Mouse (Mus musculus): ENCODE measurements around the gene Trpm8. TPM values are rescaled to one million over a fixed set of nuclear protein-coding genes. Genes with fewer than 3 reads are reported as not detected.

The Trpm8 gene
- total and polyA plus RNA-seq, 2 experiments from 2014 or later, result not detected

- Histone ChIP-seq H3K4me2 (ENCODE audit: low read depth, low read length) (no peak overlapping the region), H3K27ac (ENCODE audit: low read depth) (no peak overlapping the region), H3K27me3 (ENCODE audit: control insufficient read depth, insufficient read depth, low read length) (no peaks in the 10 kb centered on the region), H3K9ac (replicated peaks; ENCODE audit: low read depth, low read length) (no peak overlapping the region), H3K4me3 (ENCODE audit: low read depth, low read length) (no peak overlapping the region), H3K36me3 (replicated peaks; ENCODE audit: control insufficient read depth, insufficient read depth, low read length) (peaks cover 78% of the 10 kb centered on the region), H3K9me3 (replicated peaks; ENCODE audit: control insufficient read depth, low read length) (no peaks in the 10 kb centered on the region), H3K4me1 (ENCODE audit: control insufficient read depth, insufficient read depth) (peaks cover 16% of the 10 kb centered on the region)
- DNase-seq (ENCODE audit: low spot score) (peak; percentile 59), ATAC-seq (ENCODE audit: insufficient read depth, low read depth) (no peak)
- WGBS, result 75% methylated on average over 4 of the region's 4 CpGs
- TF ChIP-seq CTCF (IDR thresholded peaks at IDR 0.05; ENCODE audit: low read depth), result no peak
- TF ChIP-seq EP300 (IDR thresholded peaks at IDR 0.05; ENCODE audit: low read depth), result no peak
Observed at GRCm38 (mm10) chr1:88262255-88262654, 15.2 kb upstream of the Trpm8 start.

- H3K9ac ChIP-seq (replicated peaks; ENCODE audit: low read depth, low read length), result no peak overlapping the region
- H3K4me3 ChIP-seq (ENCODE audit: low read depth, low read length), result no peak overlapping the region
- ATAC-seq (ENCODE audit: insufficient read depth, low read depth) (no peak), DNase-seq (ENCODE audit: low spot score) (no peak)
- peaks cover 16% of the 10 kb centered on the region for H3K4me1 ChIP-seq (ENCODE audit: control insufficient read depth, insufficient read depth)
- TF ChIP-seq CTCF (IDR thresholded peaks at IDR 0.05; ENCODE audit: low read depth), result no peak
- H3K27ac ChIP-seq (ENCODE audit: low read depth), result no peak overlapping the region
- no peaks in the 10 kb centered on the region for H3K9me3 ChIP-seq (replicated peaks; ENCODE audit: control insufficient read depth, low read length)
- H3K27me3 ChIP-seq (ENCODE audit: control insufficient read depth, insufficient read depth, low read length), result no peaks in the 10 kb centered on the region
- H3K36me3 ChIP-seq (replicated peaks; ENCODE audit: control insufficient read depth, insufficient read depth, low read length), result peaks cover 85% of the 10 kb centered on the region
- 72% methylated on average over 6 of the region's 6 CpGs for WGBS
- no peak overlapping the region for H3K4me2 ChIP-seq (ENCODE audit: low read depth, low read length)
Observed at GRCm38 (mm10) chr1:88262961-88263360, 14.5 kb upstream of the Trpm8 start.

DNA sequence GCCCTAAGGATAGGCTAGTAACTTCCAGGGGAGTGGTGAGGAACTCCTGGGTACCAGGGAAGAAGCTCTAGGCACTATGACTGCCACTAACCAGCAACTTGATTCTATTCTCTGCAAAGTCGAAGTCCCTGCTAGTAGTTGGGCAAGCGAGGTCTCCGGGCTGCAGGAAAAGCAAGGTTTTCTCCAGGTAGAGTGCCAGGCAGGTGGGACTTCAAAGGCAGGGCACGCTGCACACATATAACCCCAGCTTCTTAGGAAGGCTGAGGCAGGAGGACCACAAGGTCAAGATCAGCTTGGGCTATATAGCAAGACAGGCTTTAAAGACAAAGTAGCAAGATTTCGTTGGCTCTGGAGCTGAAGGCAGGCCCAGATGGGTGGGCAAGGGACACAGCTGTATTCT is 13.7 kb upstream of the Trpm8 start:
- ATAC-seq (ENCODE audit: insufficient read depth, low read depth), result no peak
- DNase-seq (ENCODE audit: low spot score), result no peak

GRCm38 (mm10) chr1:88264237-88264868 is 13.1 kb upstream of the Trpm8 start:
- H3K27ac ChIP-seq (ENCODE audit: low read depth), result no peak overlapping the region
- DNase-seq (ENCODE audit: low spot score), result no peak
- H3K4me1 ChIP-seq (ENCODE audit: control insufficient read depth, insufficient read depth), result peaks cover 10% of the 10 kb centered on the region
- no peak overlapping the region for H3K4me2 ChIP-seq (ENCODE audit: low read depth, low read length)
- peaks cover 99% of the 10 kb centered on the region for H3K36me3 ChIP-seq (replicated peaks; ENCODE audit: control insufficient read depth, insufficient read depth, low read length)
- 74% methylated on average over 7 of the region's 7 CpGs for WGBS
- H3K27me3 ChIP-seq (ENCODE audit: control insufficient read depth, insufficient read depth, low read length), result no peaks in the 10 kb centered on the region
- no peak for TF ChIP-seq EP300 (IDR thresholded peaks at IDR 0.05; ENCODE audit: low read depth)
- no peak for TF ChIP-seq CTCF (IDR thresholded peaks at IDR 0.05; ENCODE audit: low read depth)
- no peaks in the 10 kb centered on the region for H3K9me3 ChIP-seq (replicated peaks; ENCODE audit: control insufficient read depth, low read length)
- H3K9ac ChIP-seq (replicated peaks; ENCODE audit: low read depth, low read length), result no peak overlapping the region
- H3K4me3 ChIP-seq (ENCODE audit: low read depth, low read length), result no peak overlapping the region
- no peak for ATAC-seq (ENCODE audit: insufficient read depth, low read depth)

More for the DNA sequence above, 13.7 kb upstream of the Trpm8 start:
- Histone ChIP-seq H3K36me3 (replicated peaks; ENCODE audit: control insufficient read depth, insufficient read depth, low read length) (peaks cover 93% of the 10 kb centered on the region), H3K9ac (replicated peaks; ENCODE audit: low read depth, low read length) (no peak overlapping the region), H3K9me3 (replicated peaks; ENCODE audit: control insufficient read depth, low read length) (no peaks in the 10 kb centered on the region), H3K4me2 (ENCODE audit: low read depth, low read length) (no peak overlapping the region), H3K4me3 (ENCODE audit: low read depth, low read length) (no peak overlapping the region), H3K27ac (ENCODE audit: low read depth) (no peak overlapping the region), H3K27me3 (ENCODE audit: control insufficient read depth, insufficient read depth, low read length) (no peaks in the 10 kb centered on the region), H3K4me1 (ENCODE audit: control insufficient read depth, insufficient read depth) (peaks cover 16% of the 10 kb centered on the region)
- TF ChIP-seq CTCF (IDR thresholded peaks at IDR 0.05; ENCODE audit: low read depth), result no peak
- TF ChIP-seq EP300 (IDR thresholded peaks at IDR 0.05; ENCODE audit: low read depth), result no peak
- WGBS, result 90% methylated on average over 5 of the region's 5 CpGs

DNA sequence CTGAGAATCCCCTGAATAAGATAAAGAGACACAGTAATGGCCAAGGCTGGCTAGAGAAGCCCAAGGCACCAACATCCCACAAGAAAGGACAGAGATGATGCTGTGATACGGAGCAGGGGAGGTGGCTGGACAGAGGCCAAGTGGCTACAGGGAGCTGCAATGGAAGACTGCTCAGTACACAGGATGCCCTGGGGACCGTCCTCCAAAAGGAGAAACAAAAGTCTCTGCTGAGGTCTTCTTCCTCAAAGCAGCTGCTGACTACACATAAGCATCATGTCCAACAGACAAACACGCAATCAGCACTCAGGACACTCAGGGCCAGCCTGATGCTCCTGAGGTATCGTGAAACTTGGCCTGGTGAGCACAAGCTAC is 12.6 kb upstream of the Trpm8 start:
- H3K4me1 ChIP-seq (ENCODE audit: control insufficient read depth, insufficient read depth), result 0 out of 2 replicates have a peak, but pooled peaks cover 5% of the 10 kb centered on the region
- DNase-seq (ENCODE audit: low spot score) (no peak), ATAC-seq (ENCODE audit: insufficient read depth, low read depth) (no peak)
- H3K27me3 ChIP-seq (ENCODE audit: control insufficient read depth, insufficient read depth, low read length), result no peaks in the 10 kb centered on the region
- H3K9ac ChIP-seq (replicated peaks; ENCODE audit: low read depth, low read length), result no peak overlapping the region
- H3K36me3 ChIP-seq (replicated peaks; ENCODE audit: control insufficient read depth, insufficient read depth, low read length), result peaks cover 99% of the 10 kb centered on the region
- 67% methylated on average over 4 of the region's 4 CpGs for WGBS
- H3K9me3 ChIP-seq (replicated peaks; ENCODE audit: control insufficient read depth, low read length), result no peaks in the 10 kb centered on the region
- no peak overlapping the region for H3K4me3 ChIP-seq (ENCODE audit: low read depth, low read length)
- H3K4me2 ChIP-seq (ENCODE audit: low read depth, low read length), result no peak overlapping the region
- TF ChIP-seq EP300 (IDR thresholded peaks at IDR 0.05; ENCODE audit: low read depth), result no peak
- no peak for TF ChIP-seq CTCF (IDR thresholded peaks at IDR 0.05; ENCODE audit: low read depth)
- no peak overlapping the region for H3K27ac ChIP-seq (ENCODE audit: low read depth)

GRCm38 (mm10) chr1:88266123-88266522 is 11.3 kb upstream of the Trpm8 start:
- Histone ChIP-seq H3K27me3 (ENCODE audit: control insufficient read depth, insufficient read depth, low read length) (no peaks in the 10 kb centered on the region), H3K9ac (replicated peaks; ENCODE audit: low read depth, low read length) (no peak overlapping the region), H3K4me1 (ENCODE audit: control insufficient read depth, insufficient read depth) (0 out of 2 replicates have a peak, but pooled peaks cover 5% of the 10 kb centered on the region), H3K4me3 (ENCODE audit: low read depth, low read length) (no peak overlapping the region), H3K4me2 (ENCODE audit: low read depth, low read length) (no peak overlapping the region), H3K36me3 (replicated peaks; ENCODE audit: control insufficient read depth, insufficient read depth, low read length) (peaks cover 90% of the 10 kb centered on the region), H3K27ac (ENCODE audit: low read depth) (no peak overlapping the region), H3K9me3 (replicated peaks; ENCODE audit: control insufficient read depth, low read length) (no peaks in the 10 kb centered on the region)
- ATAC-seq (ENCODE audit: insufficient read depth, low read depth) (no peak), DNase-seq (ENCODE audit: low spot score) (no peak)
- 88% methylated on average over 13 of the region's 13 CpGs for WGBS
- TF ChIP-seq CTCF (IDR thresholded peaks at IDR 0.05; ENCODE audit: low read depth), result no peak
- no peak for TF ChIP-seq EP300 (IDR thresholded peaks at IDR 0.05; ENCODE audit: low read depth)

Measured in heart, postnatal 0 days (tissue).